ENCODE assay signal across 7 mouse cellular contexts in genomic region chr1:58037306-58037705, GRCm38 (mm10). TPM values are rescaled to one million over a fixed set of nuclear protein-coding genes. Genes with fewer than 3 reads are reported as not detected.
DNase-seq lines count a peak whose midpoint lies in the region; ATAC-seq and TF ChIP-seq lines count a peak whose summit lies in the region.
"Not testable (repeated sequence)": the region's sequence is repeated elsewhere in the genome, so short reads cannot be mapped to it uniquely, and the experiment has no call there.
"Had no signal": no experiment of that assay in that cellular context is flagged by ENCODE, and none has a peak within 500 bp of the region (broad histone marks: within the 10 kb centered on the region; RNA-seq: fewer than 3 reads in every experiment).

No protein-coding gene starts in this region.

- H3K27ac ChIP-seq in limb, embryonic 11.5 days (replicated peaks; ENCODE audit: low read depth, low read length); liver, adult 2 months (replicated peaks; ENCODE audit: insufficient read depth, low read depth, low read length): not testable (repeated sequence)

- DNase-seq in NIH3T3 (ENCODE audit: low read depth) (peak; percentile 32), R1 (ENCODE audit: low read depth, low spot score) (peak; percentile 17)
- DNase-seq in heart, adult 11 months, result peak; percentile 62
- DNase-seq in limb, embryonic 11.5 days (ENCODE audit: low spot score), result peak; percentile 17
- DNase-seq in liver, adult 2 months (ENCODE audit: extremely low read depth, low read depth, low spot score), result peak; percentile 75

- not testable (repeated sequence) for H3K4me2 ChIP-seq in limb, embryonic 11.5 days (ENCODE audit: low read depth, severe bottlenecking)

- H3K9me3 ChIP-seq in limb, embryonic 11.5 days (ENCODE audit: control insufficient read depth, low read length), result not testable (repeated sequence)

- not testable (repeated sequence) for H3K9ac ChIP-seq in limb, embryonic 11.5 days (ENCODE audit: low read length); liver, adult 2 months (ENCODE audit: low read depth, low read length)

- not testable (repeated sequence) for H3K27me3 ChIP-seq in limb, embryonic 11.5 days (ENCODE audit: control insufficient read depth, insufficient read depth, low read length); liver, adult 2 months (ENCODE audit: control insufficient read depth, insufficient read depth, low read length)

- TF ChIP-seq POLR2A in liver, adult 2 months (IDR thresholded peaks at IDR 0.05; ENCODE audit: extremely low read depth, insufficient read depth, low read length), result not testable (repeated sequence)

- 94% methylated on average over 9 of the region's 9 CpGs for WGBS in limb, embryonic 11.5 days
- WGBS in liver, adult 2 months, result 83% methylated on average over 9 of the region's 9 CpGs

- not testable (repeated sequence) for H3K36me3 ChIP-seq in limb, embryonic 11.5 days (ENCODE audit: control insufficient read depth, insufficient read depth, low read length)
- peaks cover 18% of the 10 kb centered on the region for H3K36me3 ChIP-seq in liver, adult 2 months (ENCODE audit: control insufficient read depth, insufficient read depth, low read length)

- not testable (repeated sequence) for H3K4me3 ChIP-seq in limb, embryonic 11.5 days (ENCODE audit: low read depth, low read length); liver, adult 2 months (ENCODE audit: insufficient read depth, low read depth, low read length)

- not testable (repeated sequence) for ATAC-seq in limb, embryonic 11.5 days (ENCODE audit: insufficient number of reproducible peaks, low FRiP score, low TSS enrichment, low read depth)

- peaks cover 17% of the 10 kb centered on the region; the same call in 1 of the 2 replicates for H3K79me2 ChIP-seq in liver, adult 2 months (ENCODE audit: control insufficient read depth, insufficient read depth, low read length)

- not testable (repeated sequence) for TF ChIP-seq CTCF in liver, adult 2 months (IDR thresholded peaks at IDR 0.05; ENCODE audit: low read depth, low read length)

- H3K4me1 ChIP-seq in limb, embryonic 11.5 days (ENCODE audit: control insufficient read depth, insufficient read depth, low read length); liver, adult 2 months (ENCODE audit: control insufficient read depth, insufficient read depth, low read length): not testable (repeated sequence)

RNA-seq across cellular contexts. Expression of gene Aox1, which starts 7.6 kb away (rescaled TPM):
- polyA plus RNA-seq in limb, embryonic 11.5 days (2014; fragmentation: Nextera tagmentation; extraction: Ambion mirVana), result 0.14 TPM in 1 of 2 replicates, not detected in the other
- 37.1 and 53.2 TPM in 2 replicates for total RNA-seq in liver, adult 2 months (2014; rRNA removed)
- 17.8 and 19.5 TPM in 2 replicates for polyA plus RNA-seq in liver, adult 2 months (2012; rRNA removed)
- polyA plus RNA-seq: activated CD4-positive, CD25-positive, alpha-beta regulatory T cell, adult 4 months; G1E had no signal

RNA-seq across cellular contexts. Expression of gene Kctd18, which starts 18.6 kb away (rescaled TPM):
- polyA plus RNA-seq in limb, embryonic 11.5 days (2014; fragmentation: Nextera tagmentation; extraction: Ambion mirVana), result 15.7 and 20.3 TPM in 2 replicates
- 8.3 and 8.9 TPM in 2 replicates for total RNA-seq in liver, adult 2 months (2014; rRNA removed)
- polyA plus RNA-seq in liver, adult 2 months (2012; rRNA removed), result 2.1 and 2.9 TPM in 2 replicates

RNA-seq across cellular contexts. Expression of gene Sgo2a, which starts 41.5 kb away (rescaled TPM):
- polyA plus RNA-seq in limb, embryonic 11.5 days (2014; fragmentation: Nextera tagmentation; extraction: Ambion mirVana), result 28.6 and 28.8 TPM in 2 replicates
- total RNA-seq in liver, adult 2 months (2014; rRNA removed), result 0.28 and 0.54 TPM in 2 replicates
- not detected in 2 replicates for polyA plus RNA-seq in liver, adult 2 months (2012; rRNA removed)

Comparison
In these comparisons a context has a peak if more than half of its experiments do, and no peak if none do; other contexts are left out.
1. DNase-seq: peak in every context shown above with its lines; median percentile 75 in liver, adult 2 months; 62 in heart, adult 11 months; 32 in NIH3T3; 17 in R1; 17 in limb, embryonic 11.5 days.
2. RNA of gene Aox1, which starts 7.6 kb away (polyA plus RNA-seq): 17.8 to 19.5 TPM in liver, adult 2 months; 0.14 TPM in limb, embryonic 11.5 days; every median in the first group is over 10 times any median in the second.
3. RNA of gene Sgo2a, which starts 41.5 kb away (polyA plus RNA-seq): 28.6 to 28.8 TPM in limb, embryonic 11.5 days; not detected in liver, adult 2 months; every median in the first group is over 10 times any median in the second.